Mouse (Mus musculus): ENCODE data around the gene Lrriq1. TPM values are rescaled to one million over a fixed set of nuclear protein-coding genes. Genes with fewer than 3 reads are reported as not detected.

Gene Lrriq1
- polyA plus RNA-seq, 1 experiment from 2014 or later = 1.1 TPM

- no peak for DNase-seq (ENCODE audit: low spot score)
- Histone ChIP-seq H3K4me3 (no peak overlapping the region), H3K4me1 (no peaks in the 10 kb centered on the region), H3K36me3 (no peaks in the 10 kb centered on the region), H3K27ac (replicated peaks) (no peak overlapping the region), H3K9me3 (replicated peaks) (no peaks in the 10 kb centered on the region), H3K27me3 (ENCODE audit: low read depth, poor library complexity, severe bottlenecking) (no peaks in the 10 kb centered on the region)
- 86% methylated on average over 2 of the region's 2 CpGs for WGBS
These were observed 128.0 kb downstream of the Lrriq1 start for GRCm38 (mm10) chr10:103108090-103108489.

- no peaks in the 10 kb centered on the region for H3K27me3 ChIP-seq (ENCODE audit: low read depth, poor library complexity, severe bottlenecking)
- no peaks in the 10 kb centered on the region for H3K36me3 ChIP-seq
- no peaks in the 10 kb centered on the region for H3K9me3 ChIP-seq (replicated peaks)
- 95% methylated on average over 1 of the region's 1 CpGs for WGBS
- no peak overlapping the region for H3K4me3 ChIP-seq
- H3K4me1 ChIP-seq = no peaks in the 10 kb centered on the region
- no peak overlapping the region for H3K27ac ChIP-seq (replicated peaks)
- DNase-seq (ENCODE audit: low spot score) = no peak
These were observed 150.0 kb downstream of the Lrriq1 start for GRCm38 (mm10) chr10:103086101-103086500.

- 93% methylated on average over 2 of the region's 2 CpGs for WGBS
- no peak for DNase-seq (ENCODE audit: low spot score)
These were observed 186.5 kb downstream of the Lrriq1 start for GRCm38 (mm10) chr10:103049593-103049992.

GRCm38 (mm10) chr10:103046623-103047022 lies 189.5 kb downstream of the Lrriq1 start:
- Histone ChIP-seq H3K4me3 (no peak overlapping the region), H3K4me1 (no peaks in the 10 kb centered on the region), H3K9me3 (replicated peaks) (no peaks in the 10 kb centered on the region), H3K27ac (replicated peaks) (no peak overlapping the region), H3K36me3 (no peaks in the 10 kb centered on the region), H3K27me3 (ENCODE audit: low read depth, poor library complexity, severe bottlenecking) (no peaks in the 10 kb centered on the region)
- DNase-seq (ENCODE audit: low spot score) = no peak
- WGBS = 77% methylated on average over 3 of the region's 3 CpGs

More at GRCm38 (mm10) chr10:103049593-103049992, 186.5 kb downstream of the Lrriq1 start:
- Histone ChIP-seq H3K4me1 (no peaks in the 10 kb centered on the region), H3K27ac (replicated peaks) (no peak overlapping the region), H3K4me3 (no peak overlapping the region), H3K36me3 (no peaks in the 10 kb centered on the region), H3K27me3 (ENCODE audit: low read depth, poor library complexity, severe bottlenecking) (no peaks in the 10 kb centered on the region), H3K9me3 (replicated peaks) (no peaks in the 10 kb centered on the region)

DNA sequence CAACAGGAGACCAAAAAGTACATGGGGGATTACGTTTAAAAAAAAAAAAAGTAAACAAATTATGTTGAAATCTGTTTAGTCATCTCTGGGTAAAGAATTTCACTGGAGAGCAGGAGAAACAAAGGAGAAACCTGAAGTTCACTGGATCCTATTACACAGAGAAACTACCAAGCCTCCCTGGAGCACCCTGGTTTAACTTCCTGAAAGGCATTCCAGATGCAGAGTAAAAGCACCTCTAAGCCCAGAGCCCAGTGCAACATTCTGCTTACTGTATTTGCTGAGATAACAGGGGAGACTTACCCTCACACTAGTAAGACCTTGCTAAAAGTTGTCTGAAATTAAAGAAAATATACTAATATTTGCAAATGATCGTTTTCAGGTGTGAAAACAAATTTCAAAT lies 191.1 kb downstream of the Lrriq1 start:
- no peak overlapping the region for H3K4me3 ChIP-seq
- DNase-seq (ENCODE audit: low spot score) = no peak
- no peaks in the 10 kb centered on the region for H3K4me1 ChIP-seq
- no peak overlapping the region for H3K27ac ChIP-seq (replicated peaks)
- no peaks in the 10 kb centered on the region for H3K9me3 ChIP-seq (replicated peaks)
- WGBS = 68% methylated on average over 2 of the region's 2 CpGs
- no peaks in the 10 kb centered on the region for H3K27me3 ChIP-seq (ENCODE audit: low read depth, poor library complexity, severe bottlenecking)
- H3K36me3 ChIP-seq = no peaks in the 10 kb centered on the region

DNA sequence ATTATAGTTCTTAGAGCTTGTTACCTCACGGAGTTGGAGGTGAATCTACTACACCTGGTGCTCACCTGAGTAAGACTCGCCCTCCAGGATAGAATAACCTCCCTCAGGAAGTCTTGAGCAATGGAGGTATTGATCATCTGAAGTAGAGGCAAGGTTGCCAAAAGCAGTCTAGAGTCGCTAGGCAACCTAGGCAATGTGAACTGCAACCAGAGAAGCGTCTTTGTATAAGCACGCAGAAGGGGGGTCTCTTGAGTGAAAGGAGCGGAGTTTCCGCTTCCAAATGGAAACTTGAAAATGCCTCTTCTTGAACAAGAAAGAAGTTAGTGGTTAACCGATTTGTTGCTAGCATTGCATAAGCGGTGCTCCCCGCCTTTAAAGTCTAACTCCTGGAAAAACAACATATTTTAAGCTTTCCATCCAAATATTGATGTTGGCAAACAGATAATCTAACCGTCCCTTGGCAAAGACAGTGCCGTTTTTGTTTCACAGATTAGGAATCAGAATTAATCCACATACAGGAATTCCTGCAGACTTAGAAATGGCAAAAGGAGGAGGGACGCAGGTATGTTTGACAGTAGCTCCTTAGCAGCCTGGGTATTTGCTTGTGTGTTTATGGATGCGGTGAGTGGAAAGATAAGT lies 201.0 kb downstream of the Lrriq1 start:
- H3K27ac ChIP-seq (replicated peaks) = no peak overlapping the region
- no peaks in the 10 kb centered on the region for H3K36me3 ChIP-seq
- WGBS = 2% methylated on average over 14 of the region's 14 CpGs
- no peak overlapping the region for H3K4me3 ChIP-seq
- H3K27me3 ChIP-seq (ENCODE audit: low read depth, poor library complexity, severe bottlenecking) = peaks cover 80% of the 10 kb centered on the region
- DNase-seq (ENCODE audit: low spot score) = peak; percentile 12
- H3K9me3 ChIP-seq (replicated peaks) = no peaks in the 10 kb centered on the region
- H3K4me1 ChIP-seq = peaks cover 13% of the 10 kb centered on the region

GRCm38 (mm10) chr10:103030931-103031330 lies 205.2 kb downstream of the Lrriq1 start:
- DNase-seq (ENCODE audit: low spot score) = peak; percentile 14

GRCm38 (mm10) chr10:103029730-103030490 lies 206.2 kb downstream of the Lrriq1 start, which contains the start of gene Alx1:
Gene Alx1 (minus strand): TSS chr10:103030215.
- Histone ChIP-seq H3K27me3 (ENCODE audit: low read depth, poor library complexity, severe bottlenecking) (peaks cover 98% of the 10 kb centered on the region), H3K4me1 (peaks cover 34% of the 10 kb centered on the region), H3K36me3 (no peaks in the 10 kb centered on the region), H3K9me3 (replicated peaks) (no peaks in the 10 kb centered on the region), H3K27ac (replicated peaks) (no peak within 1 kb of the TSS), H3K4me3 (peak within 1 kb of the TSS; percentile 53)
- DNase-seq (ENCODE audit: low spot score) = peak; percentile 54
- WGBS = under 1% methylated on average over 32 of the region's 32 CpGs

More at GRCm38 (mm10) chr10:103030931-103031330, 205.2 kb downstream of the Lrriq1 start:
- 2% methylated on average over 11 of the region's 11 CpGs for WGBS
- no peaks in the 10 kb centered on the region for H3K36me3 ChIP-seq
- no peak overlapping the region for H3K27ac ChIP-seq (replicated peaks)
- no peak overlapping the region for H3K4me3 ChIP-seq
- peaks cover 41% of the 10 kb centered on the region for H3K4me1 ChIP-seq
- H3K27me3 ChIP-seq (ENCODE audit: low read depth, poor library complexity, severe bottlenecking) = peaks cover 98% of the 10 kb centered on the region
- no peaks in the 10 kb centered on the region for H3K9me3 ChIP-seq (replicated peaks)

DNA sequence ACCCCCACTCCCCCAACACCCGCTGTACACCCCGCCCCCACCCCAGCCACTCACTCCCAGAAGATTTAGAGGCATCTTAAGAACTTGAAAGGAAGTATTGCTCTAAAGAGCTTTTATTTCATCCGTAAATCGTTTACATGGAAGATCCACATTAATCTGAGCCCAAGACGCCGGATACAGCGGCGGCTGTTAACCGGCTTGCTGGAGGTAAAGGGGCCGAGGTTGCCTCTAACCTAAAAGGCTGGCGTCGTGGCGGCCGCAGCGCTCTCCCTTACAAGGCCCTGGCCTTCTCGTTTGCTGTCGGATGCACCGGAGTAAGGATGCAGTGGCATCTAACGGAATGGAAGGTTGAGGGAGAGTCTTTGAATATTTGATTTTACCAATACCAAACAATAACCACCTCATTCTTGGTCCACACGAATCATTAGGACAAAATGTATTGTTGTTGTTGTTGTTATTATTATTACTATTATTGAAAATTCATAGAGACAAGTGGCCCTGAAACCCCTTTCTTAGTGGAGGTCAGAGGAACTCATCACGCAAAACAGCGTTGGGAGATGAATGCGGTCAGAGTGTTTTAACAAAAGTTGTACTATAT lies 206.9 kb downstream of the Lrriq1 start:
- H3K27ac ChIP-seq (replicated peaks) = no peak overlapping the region

GRCm38 (mm10) chr10:103028253-103029131 lies 207.6 kb downstream of the Lrriq1 start:
- Histone ChIP-seq H3K27me3 (ENCODE audit: low read depth, poor library complexity, severe bottlenecking) (peaks cover 97% of the 10 kb centered on the region), H3K4me3 (peak overlapping the region; percentile 53), H3K4me1 (peaks cover 34% of the 10 kb centered on the region), H3K9me3 (replicated peaks) (no peaks in the 10 kb centered on the region), H3K27ac (replicated peaks) (peak overlapping the region; percentile 46; the same call in 1 of the 2 replicates), H3K36me3 (no peaks in the 10 kb centered on the region)
- DNase-seq (ENCODE audit: low spot score) = peak; percentile 78
- WGBS = under 1% methylated on average over 46 of the region's 50 CpGs

More for the DNA sequence above, 206.9 kb downstream of the Lrriq1 start:
- Histone ChIP-seq H3K4me3 (peak overlapping the region; percentile 53), H3K4me1 (peaks cover 34% of the 10 kb centered on the region), H3K36me3 (no peaks in the 10 kb centered on the region), H3K27me3 (ENCODE audit: low read depth, poor library complexity, severe bottlenecking) (peaks cover 97% of the 10 kb centered on the region), H3K9me3 (replicated peaks) (no peaks in the 10 kb centered on the region)
- 1% methylated on average over 22 of the region's 23 CpGs for WGBS
- DNase-seq (ENCODE audit: low spot score) = no peak

- Histone ChIP-seq H3K4me3 (peak overlapping the region; percentile 53), H3K36me3 (no peaks in the 10 kb centered on the region), H3K27me3 (ENCODE audit: low read depth, poor library complexity, severe bottlenecking) (peaks cover 96% of the 10 kb centered on the region), H3K4me1 (peaks cover 34% of the 10 kb centered on the region), H3K9me3 (replicated peaks) (no peaks in the 10 kb centered on the region), H3K27ac (replicated peaks) (peak overlapping the region; percentile 46; the same call in 1 of the 2 replicates)
- WGBS = under 1% methylated on average over 15 of the region's 15 CpGs
- no peak for DNase-seq (ENCODE audit: low spot score)
These were observed 208.2 kb downstream of the Lrriq1 start for GRCm38 (mm10) chr10:103027931-103028252.

DNA sequence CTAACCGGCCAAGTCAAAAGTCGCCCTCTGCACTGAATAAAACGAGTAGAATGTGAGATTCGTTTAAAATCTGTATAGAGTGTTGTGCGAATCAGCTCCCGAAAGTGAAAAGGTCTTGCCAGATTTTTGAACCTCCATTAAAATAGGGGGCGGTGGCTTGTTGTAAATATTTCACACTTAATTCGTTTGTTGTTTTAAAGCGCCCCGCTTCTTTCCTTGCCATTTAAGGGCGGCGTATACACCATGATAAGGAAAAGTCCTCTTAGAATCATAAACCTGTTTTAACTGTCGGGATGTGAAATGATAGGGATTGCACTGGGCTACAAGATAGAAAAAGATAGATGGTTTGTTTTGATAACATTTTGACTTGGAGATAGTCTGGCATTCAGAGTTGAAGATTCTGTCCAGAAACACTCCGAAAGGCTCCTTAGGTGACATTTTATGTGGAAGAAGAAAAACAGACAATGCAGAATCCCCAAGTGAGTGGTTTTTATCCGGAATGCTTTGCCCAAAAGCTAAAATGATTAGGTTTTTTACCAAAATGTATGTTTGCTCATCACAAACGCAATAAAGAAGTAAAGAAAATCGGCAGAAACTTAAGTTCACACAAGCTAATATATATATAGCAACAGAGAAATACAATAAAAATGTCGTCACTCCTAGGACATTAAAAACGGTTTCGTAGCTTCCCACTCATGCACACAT lies 208.7 kb downstream of the Lrriq1 start:
- DNase-seq (ENCODE audit: low spot score) = peak; percentile 23
- H3K4me1 ChIP-seq = peaks cover 34% of the 10 kb centered on the region
- peak overlapping the region; percentile 53 for H3K4me3 ChIP-seq
- under 1% methylated on average over 20 of the region's 20 CpGs for WGBS
- peaks cover 91% of the 10 kb centered on the region for H3K27me3 ChIP-seq (ENCODE audit: low read depth, poor library complexity, severe bottlenecking)
- H3K9me3 ChIP-seq (replicated peaks) = no peaks in the 10 kb centered on the region
- no peaks in the 10 kb centered on the region for H3K36me3 ChIP-seq
- no peak overlapping the region for H3K27ac ChIP-seq (replicated peaks)

Measured in midbrain, embryonic 10.5 days (tissue).